Mouse (Mus musculus): Measurements from ENCODE around the gene Vwa8. TPM values are rescaled to one million over a fixed set of nuclear protein-coding genes. Genes with fewer than 3 reads are reported as not detected.

The Vwa8 gene
- polyA plus RNA-seq, 2 experiments = 11.8 to 14.0 TPM

DNA sequence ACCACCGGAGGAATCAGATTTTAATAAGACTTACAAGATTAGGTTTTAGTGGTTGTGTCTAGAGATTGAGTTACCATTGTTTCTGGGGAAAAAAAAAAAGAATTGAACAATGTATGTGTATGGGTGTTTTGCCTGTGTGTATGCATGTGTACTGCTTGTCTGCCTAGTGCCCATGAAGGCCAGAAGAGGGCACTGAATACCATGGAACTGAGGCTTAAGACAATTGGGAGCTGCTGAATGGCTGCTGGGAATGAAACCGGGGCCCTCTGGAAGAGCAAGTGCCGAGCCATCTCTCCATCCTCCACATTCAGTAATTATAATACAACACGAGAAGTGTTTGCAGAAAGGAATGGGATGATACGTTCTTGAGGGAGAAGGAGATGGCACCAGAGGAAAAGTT is 12.3 kb downstream of the Vwa8 start:
- no peak overlapping the region for H3K9ac ChIP-seq (ENCODE audit: low read depth, low read length, severe bottlenecking)
- no peak overlapping the region for H3K27ac ChIP-seq (replicated peaks; ENCODE audit: low read depth, low read length)
- no peaks in the 10 kb centered on the region for H3K27me3 ChIP-seq (ENCODE audit: control insufficient read depth, insufficient read depth, low read length)
- H3K4me3 ChIP-seq (replicated peaks; ENCODE audit: low read length) = no peak overlapping the region
- DNase-seq (ENCODE audit: low spot score) (no peak), ATAC-seq (ENCODE audit: low FRiP score, low read depth) (no peak)
- no peaks in the 10 kb centered on the region for H3K9me3 ChIP-seq (ENCODE audit: control insufficient read depth, low read length)
- H3K4me1 ChIP-seq (ENCODE audit: control insufficient read depth, insufficient read depth, low read length) = no peaks in the 10 kb centered on the region
- no peaks in the 10 kb centered on the region for H3K36me3 ChIP-seq (ENCODE audit: control insufficient read depth, insufficient read depth, low read length)
- 92% methylated on average over 5 of the region's 5 CpGs for WGBS
- no peak for TF ChIP-seq POLR2A (IDR thresholded peaks at IDR 0.05; ENCODE audit: borderline replicate concordance, extremely low read depth, insufficient read depth, insufficient read length)
- H3K4me2 ChIP-seq (replicated peaks; ENCODE audit: low read depth, low read length, severe bottlenecking) = no peak overlapping the region

DNA sequence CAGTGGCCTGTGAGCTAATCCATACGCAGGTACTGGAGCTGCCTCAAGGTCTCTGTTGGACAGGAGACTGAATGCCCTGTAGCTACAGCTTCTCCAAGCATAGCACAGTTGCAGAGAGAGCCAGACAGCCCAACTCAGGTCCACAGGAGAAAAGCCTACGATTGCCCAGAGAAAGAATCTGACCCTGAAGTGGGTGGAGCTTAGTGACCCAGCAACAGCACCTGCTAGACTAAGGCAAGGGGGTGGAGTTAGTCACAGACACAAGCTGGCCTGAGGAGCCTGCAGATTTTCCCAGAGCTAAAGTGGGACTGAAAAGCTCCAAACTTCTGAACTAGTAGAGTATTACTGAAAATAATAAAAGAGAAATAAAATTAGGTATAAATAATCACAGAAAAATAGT is 21.2 kb downstream of the Vwa8 start:
- no peak overlapping the region for H3K4me3 ChIP-seq (replicated peaks; ENCODE audit: low read length)
- H3K27me3 ChIP-seq (ENCODE audit: control insufficient read depth, insufficient read depth, low read length) = no peaks in the 10 kb centered on the region
- no peak overlapping the region for H3K9ac ChIP-seq (ENCODE audit: low read depth, low read length, severe bottlenecking)
- H3K36me3 ChIP-seq (ENCODE audit: control insufficient read depth, insufficient read depth, low read length) = 0 out of 2 replicates have a peak, but pooled peaks cover 4% of the 10 kb centered on the region
- no peaks in the 10 kb centered on the region for H3K4me1 ChIP-seq (ENCODE audit: control insufficient read depth, insufficient read depth, low read length)
- ATAC-seq (ENCODE audit: low FRiP score, low read depth) = no peak
- WGBS = 58% methylated on average over 2 of the region's 2 CpGs
- H3K4me2 ChIP-seq (replicated peaks; ENCODE audit: low read depth, low read length, severe bottlenecking) = no peak overlapping the region
- no peak overlapping the region for H3K27ac ChIP-seq (replicated peaks; ENCODE audit: low read depth, low read length)
- no peak for DNase-seq (ENCODE audit: low spot score)
- no peaks in the 10 kb centered on the region for H3K9me3 ChIP-seq (ENCODE audit: control insufficient read depth, low read length)
- TF ChIP-seq POLR2A (IDR thresholded peaks at IDR 0.05; ENCODE audit: borderline replicate concordance, extremely low read depth, insufficient read depth, insufficient read length) = no peak

DNA sequence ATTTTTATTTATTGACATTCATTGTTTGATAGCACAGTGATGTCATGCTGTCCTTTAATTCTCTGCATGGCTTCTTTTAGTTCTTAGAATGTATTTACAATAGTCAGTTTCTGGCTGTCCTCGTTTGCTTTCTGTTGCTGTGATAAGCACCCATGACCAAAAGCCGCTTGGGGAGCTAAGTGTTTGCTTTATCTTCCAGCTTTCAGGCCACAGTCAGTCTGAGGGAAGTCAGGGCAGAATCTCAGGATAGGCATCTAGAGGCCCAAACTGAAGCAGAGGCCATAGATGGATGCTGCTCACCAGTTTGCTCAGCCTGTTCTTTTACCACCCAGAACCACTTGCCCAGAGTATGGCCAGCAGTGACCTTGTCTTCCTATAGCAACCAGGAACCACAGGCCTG is 28.3 kb downstream of the Vwa8 start:
- Histone ChIP-seq H3K4me2 (replicated peaks; ENCODE audit: low read depth, low read length, severe bottlenecking) (no peak overlapping the region), H3K4me1 (ENCODE audit: control insufficient read depth, insufficient read depth, low read length) (no peaks in the 10 kb centered on the region; the same call in 1 of the 2 replicates), H3K27me3 (ENCODE audit: control insufficient read depth, insufficient read depth, low read length) (no peaks in the 10 kb centered on the region), H3K4me3 (replicated peaks; ENCODE audit: low read length) (no peak overlapping the region), H3K27ac (replicated peaks; ENCODE audit: low read depth, low read length) (no peak overlapping the region), H3K9ac (ENCODE audit: low read depth, low read length, severe bottlenecking) (no peak overlapping the region), H3K9me3 (ENCODE audit: control insufficient read depth, low read length) (no peaks in the 10 kb centered on the region), H3K36me3 (ENCODE audit: control insufficient read depth, insufficient read depth, low read length) (no peaks in the 10 kb centered on the region)
- ATAC-seq (ENCODE audit: low FRiP score, low read depth) (no peak), DNase-seq (ENCODE audit: low spot score) (no peak)
- TF ChIP-seq POLR2A (IDR thresholded peaks at IDR 0.05; ENCODE audit: borderline replicate concordance, extremely low read depth, insufficient read depth, insufficient read length) = no peak
- WGBS = 83% methylated on average over 2 of the region's 2 CpGs

DNA sequence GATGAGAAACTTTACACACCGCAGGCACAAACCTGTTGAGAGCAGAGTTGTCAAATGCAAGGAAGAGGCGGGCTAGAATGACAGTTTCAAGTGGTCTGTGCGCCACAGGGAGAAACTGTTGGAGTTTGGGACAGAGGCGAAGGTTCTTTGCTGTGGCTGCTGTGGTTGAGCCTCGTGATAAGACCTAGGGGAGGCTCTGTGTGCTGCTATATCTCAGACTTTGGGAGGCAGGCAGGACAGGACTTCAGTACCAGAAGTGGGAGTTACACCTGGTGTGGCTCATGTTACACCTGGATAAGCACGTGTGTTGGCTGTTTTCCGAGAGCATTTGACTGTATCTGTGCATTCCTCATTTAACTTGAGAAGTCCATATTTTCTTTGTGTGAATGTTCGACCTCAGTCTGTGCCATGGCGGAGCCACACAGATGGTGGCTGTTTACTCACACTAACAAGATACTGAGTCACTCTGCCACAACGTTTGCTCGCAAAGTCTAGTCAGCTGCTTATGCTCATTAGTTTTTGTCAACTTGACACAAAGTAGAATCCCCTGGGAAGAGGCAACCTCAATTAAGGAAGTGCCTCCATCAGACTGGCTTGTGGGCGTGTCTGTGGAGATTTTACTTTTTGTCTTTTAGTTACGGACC is 29.7 kb downstream of the Vwa8 start:
- 67% methylated on average over 13 of the region's 13 CpGs for WGBS
- ATAC-seq (ENCODE audit: low FRiP score, low read depth) (no peak), DNase-seq (ENCODE audit: low spot score) (no peak)

DNA sequence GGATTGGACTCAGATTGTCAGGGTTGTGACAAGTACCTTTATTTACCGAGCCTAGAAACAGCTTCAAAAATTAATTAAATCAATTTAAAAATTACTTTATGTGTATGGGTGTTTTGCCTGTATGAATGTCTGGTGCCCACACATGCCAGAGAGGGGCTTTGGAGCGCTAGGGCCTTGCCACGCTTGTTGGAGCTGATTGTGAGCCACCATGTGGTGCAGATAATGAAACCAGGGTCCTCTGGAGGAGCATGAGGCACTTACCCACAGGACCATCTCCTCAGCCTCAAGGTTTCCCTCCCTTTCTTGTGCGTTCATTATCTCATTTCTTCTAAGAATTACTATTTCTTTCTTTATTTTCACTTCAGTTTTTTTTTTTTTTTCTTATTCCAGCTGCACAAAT is 32.0 kb downstream of the Vwa8 start:
- Histone ChIP-seq H3K4me3 (replicated peaks; ENCODE audit: low read length) (no peak overlapping the region), H3K4me1 (ENCODE audit: control insufficient read depth, insufficient read depth, low read length) (no peaks in the 10 kb centered on the region; the same call in 1 of the 2 replicates), H3K4me2 (replicated peaks; ENCODE audit: low read depth, low read length, severe bottlenecking) (no peak overlapping the region), H3K27ac (replicated peaks; ENCODE audit: low read depth, low read length) (no peak overlapping the region), H3K36me3 (ENCODE audit: control insufficient read depth, insufficient read depth, low read length) (no peaks in the 10 kb centered on the region), H3K27me3 (ENCODE audit: control insufficient read depth, insufficient read depth, low read length) (no peaks in the 10 kb centered on the region), H3K9me3 (ENCODE audit: control insufficient read depth, low read length) (no peaks in the 10 kb centered on the region), H3K9ac (ENCODE audit: low read depth, low read length, severe bottlenecking) (no peak overlapping the region)
- no peak for TF ChIP-seq POLR2A (IDR thresholded peaks at IDR 0.05; ENCODE audit: borderline replicate concordance, extremely low read depth, insufficient read depth, insufficient read length)
- DNase-seq (ENCODE audit: low spot score) = no peak
- ATAC-seq (ENCODE audit: low FRiP score, low read depth) = no peak
- WGBS = 86% methylated on average over 4 of the region's 4 CpGs

More for the DNA sequence above, 29.7 kb downstream of the Vwa8 start:
- no peaks in the 10 kb centered on the region; the same call in 1 of the 2 replicates for H3K4me1 ChIP-seq (ENCODE audit: control insufficient read depth, insufficient read depth, low read length)
- H3K27ac ChIP-seq (replicated peaks; ENCODE audit: low read depth, low read length) = no peak overlapping the region
- TF ChIP-seq POLR2A (IDR thresholded peaks at IDR 0.05; ENCODE audit: borderline replicate concordance, extremely low read depth, insufficient read depth, insufficient read length) = no peak
- H3K4me3 ChIP-seq (replicated peaks; ENCODE audit: low read length) = no peak overlapping the region
- no peaks in the 10 kb centered on the region for H3K27me3 ChIP-seq (ENCODE audit: control insufficient read depth, insufficient read depth, low read length)
- no peaks in the 10 kb centered on the region for H3K9me3 ChIP-seq (ENCODE audit: control insufficient read depth, low read length)
- no peak overlapping the region for H3K9ac ChIP-seq (ENCODE audit: low read depth, low read length, severe bottlenecking)
- no peaks in the 10 kb centered on the region for H3K36me3 ChIP-seq (ENCODE audit: control insufficient read depth, insufficient read depth, low read length)
- no peak overlapping the region for H3K4me2 ChIP-seq (replicated peaks; ENCODE audit: low read depth, low read length, severe bottlenecking)

Data from limb, embryonic 14.5 days (tissue).